Mouse (Mus musculus) brain, embryonic 14.5 days (tissue): ENCODE data around the gene Fhl1.

ENCODE experiments used
- CTCF ChIP-seq: fragments of 200-500 bp; IDR thresholded peaks from 2 replicates; pipeline ENCODE4 v1.5.1; 2012; ENCODE audit warnings: inconsistent platforms, mild to moderate bottlenecking, moderate library complexity, borderline replicate concordance; ENCODE audit not compliant: insufficient read depth, insufficient read length; ENCODE audit errors: extremely low read depth
- POLR2A ChIP-seq: fragments of 200-500 bp; IDR thresholded peaks from 2 replicates; pipeline ENCODE4 v1.6.1; 2012; ENCODE audit warnings: mild to moderate bottlenecking, inconsistent platforms, borderline replicate concordance; ENCODE audit not compliant: poor library complexity, insufficient read depth, insufficient read length, severe bottlenecking; ENCODE audit errors: extremely low read depth

DNA sequence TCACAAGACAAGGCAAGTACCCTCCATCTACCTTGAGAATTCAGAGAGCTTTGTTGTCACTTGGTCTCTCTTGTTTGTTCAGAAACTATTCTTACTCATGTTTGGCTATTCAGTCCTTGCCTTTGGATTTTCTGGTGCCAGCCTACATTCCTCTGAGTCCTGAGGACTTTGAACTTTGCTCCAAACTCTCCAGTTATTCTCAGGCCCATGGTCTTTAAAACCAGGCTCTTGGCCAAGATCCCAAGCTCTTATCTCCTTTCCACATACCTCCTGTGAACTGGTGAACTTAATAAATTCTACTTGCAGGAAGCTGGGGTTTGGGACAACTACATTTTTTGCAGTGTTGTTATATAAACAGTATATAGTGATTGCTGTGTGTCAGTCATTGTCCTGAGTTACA is 38.3 kb downstream of the Fhl1 start:
- TF ChIP-seq CTCF (no peak), POLR2A (no peak)
